Mouse (Mus musculus): ENCODE data around the gene Sema4a. TPM values are rescaled to one million over a fixed set of nuclear protein-coding genes. Genes with fewer than 3 reads are reported as not detected.

Gene Sema4a
- polyA plus RNA-seq (2015; fragmentation: Nextera tagmentation; extraction: Ambion mirVana): 7.9 and 9.9 TPM in 2 replicates

DNA sequence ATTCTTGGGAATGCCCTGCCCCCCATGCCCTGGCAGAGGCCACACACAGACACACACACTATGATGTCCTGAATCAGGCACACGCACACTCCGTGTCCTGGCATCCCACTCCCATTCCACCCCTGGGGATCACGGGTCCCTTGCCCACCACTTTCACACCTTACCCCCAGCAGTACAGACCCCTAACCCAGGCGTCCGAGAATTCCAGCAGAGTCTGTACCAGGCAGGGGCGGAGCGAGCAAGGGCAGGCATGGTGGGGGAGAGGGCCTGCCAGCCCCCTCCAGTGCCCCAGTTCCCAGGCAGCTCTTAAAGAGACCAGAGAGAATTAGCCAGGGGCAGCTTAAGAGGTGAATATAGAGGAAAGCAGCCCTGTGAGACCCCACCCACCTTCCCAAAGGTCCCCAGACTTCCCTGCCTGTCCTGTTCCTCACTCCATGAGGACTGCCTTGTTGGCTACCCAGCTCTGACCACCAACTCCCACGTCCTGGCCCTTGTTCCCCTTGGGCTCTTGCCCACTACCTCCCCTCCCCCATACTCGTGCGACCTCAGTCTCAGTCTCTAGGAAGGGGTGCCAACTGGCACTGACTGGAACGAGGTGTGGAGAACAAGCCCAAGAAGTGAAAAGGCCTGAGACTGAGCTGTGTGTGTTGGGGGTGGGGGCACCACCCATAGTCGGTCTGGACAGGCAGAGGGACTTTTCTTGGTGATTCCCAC, at the start of gene Sema4a:
Gene Sema4a, minus strand, starts transcription at position 200 of the 714 bp plus-strand sequence.
- Histone ChIP-seq H3K27ac (no peak within 1 kb of the TSS), H3K9me3 (no peaks in the 10 kb centered on the region), H3K36me3 (no peaks in the 10 kb centered on the region), H3K4me3 (no peak within 1 kb of the TSS), H3K4me2 (replicated peaks) (peak within 1 kb of the TSS; percentile 20; the same call in 1 of the 2 replicates), H3K4me1 (peaks cover 22% of the 10 kb centered on the region), H3K27me3 (0 out of 2 replicates have a peak, but pooled peaks cover 18% of the 10 kb centered on the region), H3K9ac (0 out of 2 replicates have a peak within 1 kb of the TSS, but pooled peaks have one; percentile 6)
- ATAC-seq (ENCODE audit: low FRiP score, low read depth): peak; percentile 36; the same call in 1 of the 2 replicates
- WGBS: 37% methylated on average over 12 of the region's 12 CpGs

DNA sequence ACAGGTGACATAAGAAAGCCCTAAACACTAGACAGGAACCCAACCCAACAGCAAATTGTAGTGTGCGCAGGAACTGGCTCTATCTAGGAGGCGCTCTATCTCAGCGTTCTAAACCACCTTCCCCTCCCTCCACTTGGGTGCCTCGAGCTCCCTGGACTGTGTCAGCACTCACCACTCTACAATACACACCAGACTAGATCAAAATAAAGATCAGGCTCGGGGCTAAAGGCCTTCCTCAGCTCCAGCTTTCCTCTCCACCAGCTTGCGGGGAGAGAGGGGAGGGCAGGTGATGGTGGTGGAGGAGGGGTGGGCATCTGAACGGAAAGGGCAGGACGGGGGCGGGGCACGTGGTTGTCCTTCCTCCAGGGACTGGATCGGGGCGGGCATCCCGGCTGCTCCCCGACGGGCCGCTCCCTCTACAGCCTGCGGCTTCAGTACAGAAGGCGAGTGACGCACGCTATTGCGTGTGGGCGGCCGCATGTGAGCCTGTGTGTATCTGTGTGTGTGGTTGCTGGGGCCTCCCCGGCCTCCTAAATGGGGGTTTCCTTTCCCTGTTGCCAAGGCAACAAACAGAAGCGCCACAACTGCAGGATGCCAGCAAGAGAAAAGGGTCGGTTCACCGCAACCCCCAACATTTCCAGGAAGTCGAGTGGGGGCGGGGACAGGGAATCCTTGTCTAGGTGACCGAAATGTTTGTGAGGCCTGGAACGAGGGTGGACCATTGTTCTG, 48.9 kb upstream of the Sema4a start, which contains the start of gene Lmna:
Gene Lmna, minus strand, starts transcription at position 265 of the 729 bp plus-strand sequence.
- peak within 1 kb of the TSS; percentile 94 for H3K27ac ChIP-seq
- WGBS: 1% methylated on average over 31 of the region's 31 CpGs
- peak within 1 kb of the TSS; percentile 59 for H3K9ac ChIP-seq
- H3K4me3 ChIP-seq: peak within 1 kb of the TSS; percentile 40
- H3K4me2 ChIP-seq (replicated peaks): peak within 1 kb of the TSS; percentile 62
- peaks cover 80% of the 10 kb centered on the region for H3K4me1 ChIP-seq
- ATAC-seq (ENCODE audit: low FRiP score, low read depth): peak; percentile 92
- H3K9me3 ChIP-seq: no peaks in the 10 kb centered on the region
- H3K27me3 ChIP-seq: no peaks in the 10 kb centered on the region
- H3K36me3 ChIP-seq: no peaks in the 10 kb centered on the region

DNA sequence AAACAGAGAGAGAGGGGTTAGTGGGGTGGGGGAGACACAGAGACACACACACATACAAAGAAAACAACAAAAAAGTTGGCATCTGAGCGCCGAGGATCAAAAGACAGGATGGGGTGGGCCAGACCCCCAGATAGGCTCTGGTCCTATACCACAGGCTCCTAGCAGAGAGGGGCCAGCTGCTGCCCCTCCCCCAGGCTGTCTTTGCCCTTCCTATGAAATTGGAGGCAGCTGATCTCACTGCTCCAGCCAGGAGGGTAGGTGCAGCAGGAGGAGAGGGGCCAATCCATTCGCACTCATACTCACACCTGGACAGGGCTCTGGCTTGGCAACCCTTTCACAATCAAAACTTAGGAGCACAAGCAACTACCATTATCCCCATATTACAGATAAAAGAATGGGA, 48.3 kb upstream of the Sema4a start:
- ATAC-seq (ENCODE audit: low FRiP score, low read depth): no peak

DNA sequence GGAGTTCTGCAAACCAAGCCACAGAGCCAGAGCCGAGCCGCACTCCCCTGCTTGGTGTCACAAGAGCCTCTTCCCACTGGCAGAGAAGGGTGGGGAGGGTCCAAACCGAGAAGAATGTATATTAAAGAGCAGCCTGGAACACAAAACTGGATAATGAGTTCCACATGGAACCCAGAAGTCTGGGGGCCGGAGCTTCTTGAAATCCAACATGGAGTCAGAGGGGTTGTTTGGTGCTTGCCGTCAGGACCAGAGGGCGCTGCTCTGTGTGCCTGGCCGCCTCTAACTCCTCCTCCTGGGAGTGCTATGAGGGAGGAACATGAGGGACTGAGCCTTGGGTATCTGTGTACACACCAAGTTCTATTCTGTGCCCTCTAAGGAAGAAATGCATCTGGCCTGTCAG, 44.8 kb upstream of the Sema4a start:
- Histone ChIP-seq H3K9ac (no peak overlapping the region; the same call in 1 of the 2 replicates), H3K27ac (peak overlapping the region; percentile 85), H3K4me2 (replicated peaks) (peak overlapping the region; percentile 31), H3K4me1 (peaks cover 79% of the 10 kb centered on the region), H3K4me3 (no peak overlapping the region), H3K36me3 (no peaks in the 10 kb centered on the region), H3K9me3 (no peaks in the 10 kb centered on the region), H3K27me3 (no peaks in the 10 kb centered on the region)
- WGBS: 27% methylated on average over 7 of the region's 7 CpGs
- ATAC-seq (ENCODE audit: low FRiP score, low read depth): no peak

More for the DNA sequence above, 48.3 kb upstream of the Sema4a start:
- Histone ChIP-seq H3K9ac (peak overlapping the region; percentile 59; the same call in 1 of the 2 replicates), H3K36me3 (no peaks in the 10 kb centered on the region), H3K4me2 (replicated peaks) (peak overlapping the region; percentile 62), H3K9me3 (no peaks in the 10 kb centered on the region), H3K27me3 (no peaks in the 10 kb centered on the region), H3K4me1 (peaks cover 79% of the 10 kb centered on the region), H3K4me3 (peak overlapping the region; percentile 40), H3K27ac (peak overlapping the region; percentile 94)
- WGBS: 52% methylated on average over 3 of the region's 3 CpGs

DNA sequence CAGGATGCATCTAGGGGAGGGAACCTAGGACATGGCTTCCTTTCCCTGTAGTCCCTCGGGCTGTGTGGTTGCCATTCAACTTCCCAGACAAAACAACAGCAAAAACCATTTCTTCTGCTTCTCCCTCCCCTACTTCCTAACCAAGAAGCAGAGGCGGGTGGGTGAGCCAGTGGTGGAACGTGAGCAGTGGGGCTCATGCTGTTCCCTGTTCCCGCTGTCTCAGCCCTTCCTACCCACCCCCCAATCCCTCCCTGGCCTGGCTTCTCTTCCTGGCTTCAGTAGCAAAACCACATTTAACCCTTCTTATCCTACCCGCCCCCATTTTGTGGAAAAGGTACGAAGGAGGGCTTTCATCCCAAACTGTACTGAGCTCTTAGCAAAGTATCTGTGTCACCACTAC, 44.1 kb upstream of the Sema4a start:
- no peak overlapping the region; the same call in 1 of the 2 replicates for H3K9ac ChIP-seq
- no peak for ATAC-seq (ENCODE audit: low FRiP score, low read depth)
- peaks cover 1% of the 10 kb centered on the region; the same call in 1 of the 2 replicates for H3K36me3 ChIP-seq
- peak overlapping the region; percentile 85 for H3K27ac ChIP-seq
- no peaks in the 10 kb centered on the region for H3K9me3 ChIP-seq
- peaks cover 78% of the 10 kb centered on the region for H3K4me1 ChIP-seq
- no peak overlapping the region for H3K4me3 ChIP-seq
- 50% methylated on average over 6 of the region's 6 CpGs for WGBS
- no peaks in the 10 kb centered on the region for H3K27me3 ChIP-seq
- H3K4me2 ChIP-seq (replicated peaks): peak overlapping the region; percentile 31

DNA sequence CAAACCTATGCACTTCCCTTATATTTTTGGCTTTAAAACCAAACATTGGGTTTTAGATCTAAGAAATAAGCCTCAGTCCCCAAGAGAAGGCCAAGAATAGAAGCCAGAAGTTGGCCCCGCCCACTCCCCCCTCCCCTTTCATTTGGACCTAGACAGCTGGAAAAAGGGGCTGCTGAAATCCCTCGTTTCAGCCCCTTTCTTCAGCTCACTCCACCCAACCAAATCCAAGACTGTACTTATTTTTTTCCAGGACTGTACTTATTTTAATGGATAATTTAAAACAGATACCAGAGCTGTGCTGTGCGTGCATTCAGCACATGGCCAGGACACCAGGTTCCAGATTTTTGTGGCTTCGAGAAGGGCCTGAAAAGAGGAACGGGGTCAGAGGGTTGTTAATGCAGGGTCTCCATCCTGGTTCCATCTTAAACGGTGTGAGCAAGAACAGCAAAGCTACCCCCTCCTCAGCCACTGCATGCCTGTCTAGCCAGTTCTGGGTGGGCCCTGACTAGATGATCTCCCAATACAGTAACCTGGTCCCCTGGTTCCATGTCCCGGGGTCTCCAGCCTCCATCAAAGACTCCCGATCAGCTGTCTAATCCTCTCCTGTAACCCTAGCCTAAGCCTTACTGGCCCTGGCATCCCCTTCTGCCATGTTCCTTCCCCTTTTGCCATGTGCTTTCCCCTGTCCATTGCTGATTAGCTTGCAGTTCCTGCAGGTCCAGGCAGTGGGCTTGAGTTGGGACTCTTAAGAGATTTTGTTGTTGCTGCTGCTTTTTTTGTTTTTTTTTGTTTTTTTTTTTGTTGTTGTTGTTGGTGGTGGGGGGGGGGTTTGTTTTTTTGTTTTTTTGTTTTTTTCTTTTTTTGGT, 43.1 kb upstream of the Sema4a start:
- ATAC-seq (ENCODE audit: low FRiP score, low read depth): peak; percentile 43
- peak overlapping the region; percentile 99 for H3K4me2 ChIP-seq (replicated peaks)

DNA sequence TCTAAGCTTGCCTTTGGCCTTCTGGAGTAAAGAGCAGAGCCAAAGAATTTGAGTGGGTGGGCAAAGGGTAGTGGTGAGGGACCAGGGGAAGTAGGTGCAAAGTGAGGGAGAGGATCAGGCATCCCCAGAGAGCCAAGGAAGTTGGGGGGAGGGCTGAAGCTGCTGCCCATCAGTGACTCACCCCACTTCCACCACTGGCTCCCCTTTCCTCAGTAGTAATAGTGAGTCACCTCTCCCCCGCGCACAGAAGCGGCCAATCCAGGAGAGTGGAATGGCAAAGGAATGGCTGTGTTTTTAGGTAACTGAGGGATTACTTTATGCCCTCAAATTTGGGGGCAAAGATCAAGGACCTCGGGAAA, 42.5 kb upstream of the Sema4a start:
- Histone ChIP-seq H3K9me3 (no peaks in the 10 kb centered on the region), H3K4me3 (peak overlapping the region; percentile 86), H3K9ac (0 out of 2 replicates have a peak overlapping the region, but pooled peaks have one; percentile 94), H3K27ac (peak overlapping the region; percentile 92), H3K27me3 (no peaks in the 10 kb centered on the region), H3K4me1 (peaks cover 68% of the 10 kb centered on the region), H3K36me3 (peaks cover 11% of the 10 kb centered on the region; the same call in 1 of the 2 replicates), H3K4me2 (replicated peaks) (peak overlapping the region; percentile 99)
- WGBS: 20% methylated on average over 4 of the region's 4 CpGs
- peak; percentile 42; the same call in 1 of the 2 replicates for ATAC-seq (ENCODE audit: low FRiP score, low read depth)

More for the DNA sequence above, 43.1 kb upstream of the Sema4a start:
- 20% methylated on average over 8 of the region's 8 CpGs for WGBS
- 0 out of 2 replicates have a peak overlapping the region, but pooled peaks have one; percentile 94 for H3K9ac ChIP-seq
- H3K4me3 ChIP-seq: peak overlapping the region; percentile 86; the same call in 1 of the 2 replicates
- H3K9me3 ChIP-seq: no peaks in the 10 kb centered on the region
- H3K36me3 ChIP-seq: peaks cover 8% of the 10 kb centered on the region; the same call in 1 of the 2 replicates
- peak overlapping the region; percentile 92 for H3K27ac ChIP-seq
- H3K4me1 ChIP-seq: peaks cover 69% of the 10 kb centered on the region
- H3K27me3 ChIP-seq: no peaks in the 10 kb centered on the region

DNA sequence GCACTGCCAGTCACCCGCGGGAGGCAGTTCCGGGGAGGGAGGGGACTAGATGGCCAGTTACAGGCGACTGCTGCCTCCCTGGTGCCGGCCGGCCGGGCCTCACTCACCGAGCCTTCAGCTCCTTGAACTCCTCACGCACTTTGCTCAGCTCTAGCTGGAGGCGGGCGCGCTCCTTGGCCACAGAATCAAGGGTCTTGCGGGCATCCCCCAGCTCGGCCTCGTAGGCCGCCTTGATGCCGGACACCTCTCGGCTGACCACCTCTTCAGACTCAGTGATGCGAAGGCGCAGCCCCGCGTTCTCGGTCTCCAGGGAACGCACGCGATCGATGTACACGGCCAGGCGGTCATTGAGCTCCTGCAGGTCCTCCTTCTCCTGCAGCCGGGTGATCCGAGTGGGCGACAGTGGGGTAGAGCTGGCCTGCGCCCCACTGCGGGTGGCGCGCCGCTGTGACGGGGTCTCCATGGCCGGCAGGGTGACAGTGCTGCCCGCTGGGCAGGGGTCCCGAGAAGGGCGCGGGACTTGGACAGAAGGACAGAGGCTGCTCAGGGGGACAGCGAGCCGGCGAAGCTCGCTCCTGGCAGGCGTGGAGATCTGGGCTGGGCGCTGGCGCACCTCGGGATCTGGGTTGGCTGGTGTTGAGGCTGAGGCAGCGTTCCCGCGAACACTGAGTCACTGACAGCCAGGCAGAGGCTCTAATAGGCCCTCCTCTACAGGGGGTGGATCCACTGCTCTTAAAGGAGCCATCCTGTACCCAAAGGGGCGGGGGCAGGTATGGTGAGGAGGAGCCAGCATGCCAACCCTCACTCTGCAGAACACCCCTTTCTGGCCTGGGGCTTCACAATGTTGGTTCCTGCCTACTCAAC, 41.9 kb upstream of the Sema4a start:
- no peaks in the 10 kb centered on the region for H3K9me3 ChIP-seq
- peaks cover 68% of the 10 kb centered on the region for H3K4me1 ChIP-seq
- H3K27me3 ChIP-seq: no peaks in the 10 kb centered on the region
- peak overlapping the region; percentile 86 for H3K4me3 ChIP-seq
- H3K27ac ChIP-seq: peak overlapping the region; percentile 92
- ATAC-seq (ENCODE audit: low FRiP score, low read depth): peak; percentile 87
- under 1% methylated on average over 55 of the region's 55 CpGs for WGBS
- H3K4me2 ChIP-seq (replicated peaks): peak overlapping the region; percentile 99
- peak overlapping the region; percentile 94 for H3K9ac ChIP-seq
- peaks cover 12% of the 10 kb centered on the region; the same call in 1 of the 2 replicates for H3K36me3 ChIP-seq

DNA sequence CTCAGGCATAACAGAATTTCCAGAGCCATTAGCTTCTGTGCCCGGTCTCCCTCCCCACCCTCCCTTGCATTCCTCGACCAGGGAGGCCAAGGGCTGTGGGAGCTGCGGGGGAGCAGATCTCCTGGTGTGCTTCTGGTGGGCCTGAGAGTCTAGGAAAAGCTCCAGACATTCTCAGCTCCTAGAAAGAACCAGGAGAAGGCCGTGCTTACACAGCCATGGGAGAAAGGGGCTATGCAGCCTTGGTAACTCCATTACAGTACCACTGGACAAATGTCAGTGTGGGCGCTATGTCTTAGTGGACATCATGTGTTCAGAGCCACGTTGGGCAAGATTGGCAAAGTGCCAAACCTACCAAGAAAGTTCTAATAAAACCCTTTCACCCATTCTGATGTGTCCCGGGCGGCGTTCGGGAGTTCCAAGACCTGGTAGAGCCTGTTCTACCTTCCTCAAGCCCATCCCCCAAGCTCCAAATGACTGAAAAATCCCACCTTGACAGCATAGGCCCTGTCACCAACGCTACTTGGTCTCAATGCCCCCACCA, 41.1 kb upstream of the Sema4a start:
- no peaks in the 10 kb centered on the region for H3K9me3 ChIP-seq
- H3K27me3 ChIP-seq: no peaks in the 10 kb centered on the region
- H3K4me1 ChIP-seq: peaks cover 67% of the 10 kb centered on the region
- WGBS: 11% methylated on average over 11 of the region's 11 CpGs
- H3K9ac ChIP-seq: peak overlapping the region; percentile 94
- peak overlapping the region; percentile 86 for H3K4me3 ChIP-seq
- H3K4me2 ChIP-seq (replicated peaks): peak overlapping the region; percentile 99
- no peak for ATAC-seq (ENCODE audit: low FRiP score, low read depth)
- H3K27ac ChIP-seq: peak overlapping the region; percentile 92
- peaks cover 19% of the 10 kb centered on the region for H3K36me3 ChIP-seq

DNA sequence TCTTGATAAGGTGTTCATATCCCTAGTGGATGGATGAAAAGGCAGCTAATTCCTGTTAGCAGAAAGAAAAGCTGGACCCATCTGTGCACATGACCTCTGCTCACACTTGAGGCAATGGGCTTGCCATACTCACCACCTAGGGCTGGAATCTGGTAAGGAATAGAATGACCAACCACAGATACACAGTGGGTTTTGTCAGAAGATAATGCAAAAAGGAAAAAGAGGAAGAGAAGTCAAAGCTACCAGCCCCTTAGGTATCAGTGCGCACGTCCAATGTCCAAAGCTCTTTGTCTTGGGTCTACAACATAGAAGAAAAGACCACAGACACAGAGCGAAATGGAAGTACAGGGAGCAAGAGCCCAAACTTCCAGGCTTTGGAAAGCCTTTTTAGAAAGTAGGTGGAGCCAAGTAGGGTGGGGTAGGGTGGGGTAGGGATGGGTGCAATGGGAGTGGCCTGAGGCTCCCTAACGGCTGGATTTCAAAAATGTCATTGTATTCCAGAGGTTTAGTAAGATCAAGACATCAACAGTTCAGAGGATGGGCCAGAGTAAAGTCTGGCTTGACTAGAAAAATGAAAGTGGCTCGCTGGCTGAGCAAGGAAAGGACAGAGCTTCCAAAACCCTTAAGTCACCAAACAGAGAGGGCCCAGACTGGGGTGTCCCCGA, 40.5 kb upstream of the Sema4a start:
- WGBS: 49% methylated on average over 6 of the region's 6 CpGs
- peaks cover 64% of the 10 kb centered on the region for H3K4me1 ChIP-seq
- H3K36me3 ChIP-seq: peaks cover 19% of the 10 kb centered on the region
- no peak for ATAC-seq (ENCODE audit: low FRiP score, low read depth)
- H3K9me3 ChIP-seq: no peaks in the 10 kb centered on the region
- peak overlapping the region; percentile 94 for H3K9ac ChIP-seq
- H3K27me3 ChIP-seq: no peaks in the 10 kb centered on the region
- peak overlapping the region; percentile 86 for H3K4me3 ChIP-seq
- peak overlapping the region; percentile 99 for H3K4me2 ChIP-seq (replicated peaks)
- H3K27ac ChIP-seq: peak overlapping the region; percentile 92
